Mouse (Mus musculus) C2C12 (cell line): ENCODE measurements around the gene Herc2.

Source experiments
- CTCF ChIP-seq: IDR thresholded peaks from one replicate; pipeline ENCODE4 v1.5.1; 2011; ENCODE audit not compliant: control insufficient read depth, insufficient read depth, insufficient read length
- FOSL1 ChIP-seq: IDR thresholded peaks from one replicate; pipeline ENCODE4 v1.8.0; 2011; ENCODE audit warnings: mild to moderate bottlenecking, low read length; ENCODE audit not compliant: poor library complexity, insufficient read depth, severe bottlenecking
- MAX ChIP-seq: IDR thresholded peaks from one replicate; pipeline ENCODE4 v1.6.1; 2011; ENCODE audit warnings: mild to moderate bottlenecking, control low read depth

DNA sequence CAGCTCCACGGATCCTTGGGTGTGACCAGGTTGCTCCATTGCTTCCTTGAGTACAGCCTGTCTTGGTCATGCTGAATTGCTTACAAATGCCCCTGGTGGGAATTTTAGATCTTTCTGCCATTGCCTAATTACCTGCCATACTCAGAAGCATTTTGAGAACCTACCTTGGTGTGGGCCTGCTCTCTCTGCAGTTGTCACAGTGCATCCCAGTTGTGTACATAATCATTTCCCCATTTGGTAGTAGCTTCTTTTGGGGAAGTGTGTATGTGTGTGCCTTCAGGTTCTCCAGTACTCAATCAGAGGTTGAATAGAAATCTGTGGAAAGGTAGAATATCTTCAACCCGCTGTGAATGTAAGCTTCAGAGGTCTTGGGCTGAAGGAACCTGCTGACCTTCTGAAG lies 153.3 kb downstream of the Herc2 start:
- no peak for TF ChIP-seq CTCF
- TF ChIP-seq MAX, result no peak
- no peak for TF ChIP-seq FOSL1
